Mouse (Mus musculus): ENCODE data around the gene Wdfy3.
"Not testable (repeated sequence)": the region's sequence is repeated elsewhere in the genome, so short reads cannot be mapped to it uniquely, and the experiment has no call there.

Gene Wdfy3

DNA sequence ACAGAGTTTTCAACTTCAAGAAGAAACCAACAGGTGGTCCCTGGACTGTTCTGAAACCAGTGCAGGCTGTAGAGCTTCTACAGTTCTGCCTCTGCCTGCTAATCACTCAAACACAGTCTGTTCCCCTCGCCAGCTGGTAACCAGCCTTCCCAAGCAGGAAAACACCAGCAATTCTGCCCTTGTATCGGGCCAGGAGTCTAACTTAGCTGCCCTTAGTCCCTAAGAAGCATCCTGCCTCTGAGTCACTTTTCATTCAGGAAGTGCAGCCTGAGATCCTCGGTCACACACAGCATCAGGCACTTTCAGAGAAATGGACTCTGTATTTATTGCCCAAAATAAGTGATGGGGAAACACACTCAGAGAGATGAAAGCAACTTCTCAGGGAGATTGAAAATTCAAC, 66.3 kb downstream of the Wdfy3 start:
- no peak for DNase-seq (ENCODE audit: low read depth, low spot score)

- DNase-seq (ENCODE audit: low read depth, low spot score): no peak
Measured at GRCm38 (mm10) chr5:102001026-102001425, 68.7 kb downstream of the Wdfy3 start.

DNA sequence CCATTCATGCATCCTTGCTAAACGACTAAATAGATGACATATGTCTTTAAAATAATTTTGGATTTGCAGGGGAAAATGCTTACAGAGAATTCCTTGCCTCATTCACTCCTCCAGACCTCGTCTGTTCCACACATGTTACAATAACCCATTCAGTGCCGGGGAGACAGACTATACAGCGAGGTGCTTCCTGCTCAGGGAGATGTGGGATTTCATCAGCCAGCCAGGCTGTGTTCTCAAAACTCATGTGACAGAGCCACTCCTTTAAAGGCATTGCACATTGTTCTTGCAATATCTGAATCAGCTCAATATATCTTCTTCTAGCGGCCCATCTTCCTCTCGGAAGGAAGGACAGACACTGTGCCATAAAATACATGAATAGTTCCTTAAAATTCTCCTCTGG, 70.8 kb downstream of the Wdfy3 start:
- no peak for DNase-seq (ENCODE audit: low read depth, low spot score)

GRCm38 (mm10) chr5:101996036-101996735, 73.5 kb downstream of the Wdfy3 start:
- no peak for DNase-seq (ENCODE audit: low read depth, low spot score)

- DNase-seq (ENCODE audit: low read depth, low spot score): peak; percentile 4
Measured at GRCm38 (mm10) chr5:101995451-101995995, 74.2 kb downstream of the Wdfy3 start.

- no peak for DNase-seq (ENCODE audit: low read depth, low spot score)
Measured at GRCm38 (mm10) chr5:101993996-101994395, 75.7 kb downstream of the Wdfy3 start.

DNA sequence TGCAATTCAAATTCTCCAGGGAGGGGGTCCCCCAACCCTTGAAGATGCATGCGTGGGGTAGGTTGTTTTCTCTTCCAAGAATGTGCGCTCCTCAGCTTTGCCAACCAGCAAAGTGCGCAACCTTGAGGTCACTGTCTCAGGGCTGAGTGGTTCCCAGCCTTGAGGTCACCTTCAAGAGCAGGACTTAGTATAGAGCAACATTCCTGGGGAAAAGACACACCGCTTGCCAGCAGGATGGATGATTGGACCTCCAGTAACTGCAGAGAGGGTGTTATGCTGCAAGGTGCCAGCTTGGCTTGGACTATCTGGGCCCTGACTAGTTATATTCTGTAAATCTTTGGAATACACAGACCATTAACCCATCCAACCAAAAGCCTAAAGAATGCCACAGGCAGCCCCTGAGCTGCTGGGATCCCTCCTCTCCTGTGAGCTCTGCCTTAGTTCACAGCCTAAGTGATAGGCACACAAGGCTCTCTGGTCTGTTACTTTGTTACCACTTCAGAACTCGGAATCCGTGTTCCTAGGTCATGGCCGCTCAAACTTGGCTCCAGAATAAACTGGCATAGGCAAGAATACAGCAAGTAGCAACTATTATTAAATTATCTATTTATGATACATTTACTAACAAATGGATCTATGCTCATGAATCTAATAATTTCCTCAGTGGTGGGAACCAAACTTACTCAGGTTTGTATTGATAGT, 76.6 kb downstream of the Wdfy3 start:
- DNase-seq (ENCODE audit: low read depth, low spot score): no peak

DNA sequence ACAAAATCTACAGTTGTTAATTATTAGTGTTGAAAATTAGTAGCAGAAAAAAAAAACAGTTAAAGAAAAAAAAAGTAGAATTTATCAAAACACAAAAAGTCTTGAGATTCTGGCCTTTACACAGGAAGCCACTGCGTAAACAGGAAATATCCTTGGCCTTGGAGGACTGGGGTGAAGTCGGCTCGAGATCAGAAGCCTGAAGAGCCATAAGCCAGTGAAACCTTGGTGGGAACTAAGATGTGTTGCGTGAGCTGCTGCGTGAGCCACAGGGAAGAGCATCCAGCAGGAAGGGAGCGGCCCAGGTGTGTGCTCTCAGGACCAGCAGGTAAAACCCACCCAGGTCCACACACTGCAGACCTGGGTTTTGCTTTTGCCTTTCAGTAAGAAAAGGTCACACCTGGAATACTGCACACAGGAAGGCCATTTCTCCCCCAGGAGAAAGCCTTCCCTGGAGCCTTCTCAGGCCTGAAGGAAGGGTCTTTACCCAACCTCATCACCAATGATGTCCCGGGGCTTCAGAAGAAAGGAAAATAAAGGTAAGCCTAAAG, 79.3 kb downstream of the Wdfy3 start:
- no peak for DNase-seq (ENCODE audit: low read depth, low spot score)

GRCm38 (mm10) chr5:101988476-101988875, 81.2 kb downstream of the Wdfy3 start:
- DNase-seq (ENCODE audit: low read depth, low spot score): no peak

- no peak for DNase-seq (ENCODE audit: low read depth, low spot score)
Measured at GRCm38 (mm10) chr5:101986694-101987093, 83.0 kb downstream of the Wdfy3 start.

DNA sequence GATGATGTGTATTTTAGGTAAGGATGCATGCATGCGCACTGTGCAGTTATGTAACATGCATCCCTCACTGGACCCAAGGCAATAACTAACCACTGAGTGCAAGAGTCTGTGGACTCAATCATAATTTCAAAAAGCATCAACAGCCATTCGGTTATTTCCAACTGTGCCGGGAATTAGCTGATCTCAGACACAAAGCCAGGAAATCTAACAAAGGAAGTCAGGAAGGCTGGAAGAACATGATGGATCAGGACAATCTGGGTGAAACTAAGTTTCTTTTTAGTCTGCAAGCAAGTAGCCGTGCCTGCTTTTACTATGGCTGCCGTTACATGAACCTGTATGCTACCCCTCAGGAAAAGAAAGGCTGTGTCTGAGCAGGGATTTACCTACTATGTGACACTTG, 87.5 kb downstream of the Wdfy3 start:
- DNase-seq (ENCODE audit: low read depth, low spot score): no peak

DNA sequence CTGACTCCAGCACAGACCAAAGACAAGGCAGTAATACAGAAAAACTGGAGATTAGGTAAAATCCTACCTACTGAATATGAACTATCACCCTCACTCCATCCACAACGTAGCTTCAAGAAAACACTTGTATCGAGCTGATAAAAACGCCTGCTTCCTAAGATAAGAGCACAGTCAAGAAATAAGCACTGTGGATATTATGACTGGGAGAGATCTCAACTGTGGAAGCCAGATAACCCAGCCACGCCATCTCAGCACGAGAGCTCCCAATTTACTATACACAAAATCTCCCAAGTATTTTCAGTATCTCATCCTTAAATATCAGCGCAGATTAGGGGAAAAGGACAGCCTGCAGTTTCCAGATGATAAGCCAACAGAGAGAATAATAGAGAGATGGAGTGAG, 90.1 kb downstream of the Wdfy3 start:
- DNase-seq (ENCODE audit: low read depth, low spot score): peak; percentile 34

GRCm38 (mm10) chr5:101972594-101972993, 97.1 kb downstream of the Wdfy3 start:
- not testable (repeated sequence) for DNase-seq (ENCODE audit: low read depth, low spot score)

DNA sequence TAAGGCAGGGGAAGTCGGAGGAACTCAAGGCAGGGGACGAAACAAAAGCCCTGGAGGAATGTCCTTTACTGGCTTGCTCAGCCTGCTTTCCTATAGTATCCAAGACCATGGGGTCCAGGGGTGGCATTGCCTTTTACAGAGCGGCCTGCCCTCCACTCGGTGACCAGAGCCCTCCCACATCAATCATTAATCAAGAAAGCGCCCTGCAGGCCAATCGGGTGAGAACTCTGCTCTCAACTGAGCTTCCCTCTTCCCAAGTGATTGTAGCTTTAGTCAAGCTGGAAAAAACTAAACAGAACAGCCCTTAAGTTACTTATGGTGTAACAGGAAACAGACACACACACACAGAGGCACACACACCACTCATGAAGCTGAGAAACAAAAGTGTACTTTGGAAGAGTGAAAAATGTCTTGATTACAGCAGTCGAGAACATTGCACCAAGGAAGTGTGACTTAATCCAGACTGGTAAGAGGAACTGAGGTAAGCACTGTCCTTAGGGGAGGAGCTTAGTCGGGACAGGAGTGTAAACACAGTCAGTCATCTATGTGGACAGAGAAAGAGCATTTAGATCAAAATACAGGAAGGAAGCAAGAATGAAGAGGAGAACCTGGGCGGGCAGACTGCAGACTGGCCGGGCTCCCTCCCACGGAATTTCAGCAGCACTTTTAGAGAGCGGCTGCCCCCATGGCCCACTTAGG, 101.4 kb downstream of the Wdfy3 start:
- DNase-seq (ENCODE audit: low read depth, low spot score): no peak

DNA sequence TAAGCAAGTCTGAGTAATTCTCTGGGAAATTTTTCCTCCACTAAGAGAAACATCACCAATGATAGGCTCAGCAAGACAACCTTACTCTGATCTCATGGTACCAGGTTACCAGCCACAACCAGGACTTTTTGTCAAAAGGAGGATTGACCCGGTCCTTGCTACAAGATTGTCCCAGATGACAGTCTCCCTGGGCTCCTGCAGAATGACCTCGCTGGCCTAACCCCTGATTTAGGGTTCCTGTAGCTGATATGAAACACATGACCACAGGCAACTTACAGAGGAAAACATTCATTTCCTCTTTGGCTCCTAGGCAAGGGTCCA, 101.9 kb downstream of the Wdfy3 start:
- DNase-seq (ENCODE audit: low read depth, low spot score): no peak

DNA sequence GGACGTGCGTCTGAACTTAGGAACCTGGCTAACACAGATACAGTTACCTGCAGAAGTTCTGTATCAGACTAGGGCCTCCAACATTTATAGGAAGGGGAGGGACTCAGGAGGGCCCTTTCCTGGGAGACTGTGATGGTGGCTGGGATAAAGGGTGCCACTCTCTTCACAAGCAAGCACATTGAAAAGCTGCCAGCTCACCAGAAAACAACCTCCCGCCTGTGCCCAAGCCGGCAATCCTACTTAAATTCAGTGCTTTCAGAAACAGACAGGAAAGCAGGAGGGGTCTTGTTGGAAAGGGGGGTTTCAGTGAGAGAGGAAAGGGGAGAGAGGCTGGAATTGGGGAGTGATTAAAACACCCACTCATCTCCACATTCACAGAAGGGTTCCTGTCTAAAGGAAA, 106.9 kb downstream of the Wdfy3 start:
- no peak for DNase-seq (ENCODE audit: low read depth, low spot score)

DNA sequence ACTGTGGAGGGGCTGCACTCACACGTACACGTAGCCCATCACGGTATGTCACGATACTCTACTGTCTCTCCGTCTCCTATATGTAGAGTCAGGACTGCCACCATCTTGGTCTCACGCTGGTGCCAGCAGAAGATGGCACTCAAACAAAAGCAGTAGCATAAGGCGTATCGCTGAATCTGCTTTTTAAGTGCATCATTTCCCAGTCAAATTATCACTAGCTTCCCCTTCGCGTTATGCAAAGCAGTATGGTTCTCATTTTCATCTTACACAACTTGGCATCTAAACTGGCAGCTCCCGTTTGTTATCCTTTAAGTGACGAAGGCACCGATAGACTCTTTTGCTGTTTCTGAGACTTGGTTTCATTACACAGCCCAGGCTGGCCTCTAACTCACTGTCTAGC, 110.4 kb downstream of the Wdfy3 start:
- no peak for DNase-seq (ENCODE audit: low read depth, low spot score)

- no peak for DNase-seq (ENCODE audit: low read depth, low spot score)
Measured at GRCm38 (mm10) chr5:101958941-101959340, 110.8 kb downstream of the Wdfy3 start.

GRCm38 (mm10) chr5:101957419-101957818, 112.3 kb downstream of the Wdfy3 start:
- DNase-seq (ENCODE audit: low read depth, low spot score): no peak

- DNase-seq (ENCODE audit: low read depth, low spot score): no peak
Measured at GRCm38 (mm10) chr5:101954393-101955340, 115.1 kb downstream of the Wdfy3 start.

DNA sequence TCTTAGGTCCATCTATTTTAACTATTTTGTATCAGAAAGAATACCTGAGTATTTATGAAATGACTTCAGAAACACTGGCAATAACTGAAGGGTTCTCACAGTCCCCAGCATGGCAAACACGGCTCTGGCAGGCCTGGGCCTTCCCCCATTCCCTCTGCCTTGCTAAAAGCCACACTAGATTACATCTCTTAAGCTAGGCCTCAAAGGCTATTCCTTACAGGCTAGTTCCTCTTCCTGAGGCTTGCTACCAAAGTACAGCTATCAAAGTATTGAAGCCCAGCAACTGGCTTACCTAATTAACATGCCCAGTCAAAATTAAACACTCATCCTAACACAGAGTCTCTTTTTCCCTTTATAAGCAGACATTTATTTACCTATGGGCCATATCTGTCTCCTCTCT, 117.8 kb downstream of the Wdfy3 start:
- no peak for DNase-seq (ENCODE audit: low read depth, low spot score)

Measured in c-Kit-negative CD71-positive TER-119-positive erythroid progenitor cells, embryonic 14.5 days (primary cell).